Mouse (Mus musculus) intestine, postnatal 0 days (tissue): ENCODE results near the gene Slc25a10. TPM values are rescaled to one million over a fixed set of nuclear protein-coding genes. Genes with fewer than 3 reads are reported as not detected.
A peak's percentile ranks its signal among the peaks of the same experiment; 100 is the strongest.

Experiments used
- ATAC-seq: fragments of 200-750 bp; cut with Nextera tagmentation; 2 replicates; pipeline ENCODE4 v1.8.0; 2017; ENCODE audit warnings: mild to moderate bottlenecking, moderate TSS enrichment, moderate library complexity
- H3K27ac ChIP-seq: fragments of 300-500 bp; sonication (generic); 2 replicates; pipeline ENCODE4 v1.5.1; 2014; ENCODE audit warnings: mild to moderate bottlenecking, low read depth, low read length, moderate library complexity
- H3K27me3 ChIP-seq: fragments of 300-500 bp; sonication (generic); replicated peaks from 2 replicates; pipeline ENCODE4 v1.6.1; 2014; ENCODE audit warnings: low read length, mixed read lengths; ENCODE audit not compliant: control insufficient read depth, insufficient read depth
- H3K36me3 ChIP-seq: fragments of 300-500 bp; sonication (generic); 2 replicates; pipeline ENCODE4 v1.6.1; 2014; ENCODE audit warnings: mild to moderate bottlenecking, moderate library complexity; ENCODE audit not compliant: control insufficient read depth, insufficient read depth
- H3K4me1 ChIP-seq: fragments of 300-500 bp; sonication (generic); replicated peaks from 2 replicates; pipeline ENCODE4 v1.6.1; 2014; ENCODE audit warnings: antibody characterized with exemption, low read length, mixed read lengths; ENCODE audit not compliant: control insufficient read depth, insufficient read depth
- H3K4me2 ChIP-seq: fragments of 300-500 bp; sonication (generic); replicated peaks from 2 replicates; pipeline ENCODE4 v1.6.1; 2014; ENCODE audit warnings: low read depth, mild to moderate bottlenecking, moderate library complexity
- H3K4me3 ChIP-seq: fragments of 300-500 bp; sonication (generic); 2 replicates; pipeline ENCODE4 v1.5.1; 2014; ENCODE audit warnings: low read depth, low read length
- H3K9ac ChIP-seq: fragments of 300-500 bp; sonication (generic); 2 replicates; pipeline ENCODE4 v1.6.1; 2014; ENCODE audit warnings: mild to moderate bottlenecking, low read depth, low read length
- H3K9me3 ChIP-seq: fragments of 300-500 bp; sonication (generic); 2 replicates; pipeline ENCODE4 v1.6.1; 2016; ENCODE audit warnings: mixed run types; ENCODE audit not compliant: control insufficient read depth
- CTCF ChIP-seq: sonication (generic); IDR thresholded peaks from 2 replicates; pipeline ENCODE4 v1.5.1; 2016; ENCODE audit warnings: low read depth, mild to moderate bottlenecking, control low read depth, antibody characterized with exemption, moderate library complexity
- WGBS: fragments of 180-500 bp; shearing (Covaris S2); extraction: QIAGEN DNeasy Blood & Tissue Kit; methylation state at CpG from one replicate; pipeline ENCODE4 v1.1.7; 2014; 5-methylcytosine and 5-hydroxymethylcytosine counted together
- polyA plus RNA-seq: library from polyadenylated mRNA; unstranded; fragments of >200 nt; fragmentation: Nextera tagmentation; extraction: Ambion mirVana; gene quantifications from 2 replicates; pipeline ENCODE4 v1.2.1, GENCODE M21; 2015

The Slc25a10 gene
- polyA plus RNA-seq, 1 experiment from 2014 or later: 139 TPM

DNA sequence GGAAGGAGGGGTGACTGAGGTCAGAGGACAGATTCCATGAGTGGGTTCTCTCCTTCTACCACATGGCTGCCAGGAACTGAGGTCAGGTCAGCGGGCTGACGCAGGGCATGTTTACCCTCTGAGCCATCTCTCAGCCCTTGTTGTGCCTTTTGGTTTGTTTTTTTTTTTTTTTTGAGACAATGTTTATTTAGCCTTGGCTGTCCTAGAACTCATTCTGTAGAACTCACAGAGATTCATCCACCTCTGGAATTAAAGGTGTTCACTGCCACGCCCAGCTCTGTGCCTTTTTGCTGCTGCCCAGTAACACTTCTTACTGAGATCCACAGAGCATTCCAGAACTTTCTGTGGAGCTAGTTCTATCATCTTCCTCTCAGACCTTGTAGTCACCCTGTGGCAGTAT, 14.0 kb downstream of the Slc25a10 start:
- Histone ChIP-seq H3K27ac (no peak overlapping the region), H3K4me1 (peaks cover 4% of the 10 kb centered on the region; the same call in 1 of the 2 replicates), H3K4me3 (no peak overlapping the region), H3K9ac (no peak overlapping the region), H3K9me3 (no peaks in the 10 kb centered on the region), H3K36me3 (no peaks in the 10 kb centered on the region), H3K4me2 (no peak overlapping the region), H3K27me3 (no peaks in the 10 kb centered on the region)
- no peak for TF ChIP-seq CTCF
- 82% methylated on average over 3 of the region's 3 CpGs for WGBS
- no peak for ATAC-seq

DNA sequence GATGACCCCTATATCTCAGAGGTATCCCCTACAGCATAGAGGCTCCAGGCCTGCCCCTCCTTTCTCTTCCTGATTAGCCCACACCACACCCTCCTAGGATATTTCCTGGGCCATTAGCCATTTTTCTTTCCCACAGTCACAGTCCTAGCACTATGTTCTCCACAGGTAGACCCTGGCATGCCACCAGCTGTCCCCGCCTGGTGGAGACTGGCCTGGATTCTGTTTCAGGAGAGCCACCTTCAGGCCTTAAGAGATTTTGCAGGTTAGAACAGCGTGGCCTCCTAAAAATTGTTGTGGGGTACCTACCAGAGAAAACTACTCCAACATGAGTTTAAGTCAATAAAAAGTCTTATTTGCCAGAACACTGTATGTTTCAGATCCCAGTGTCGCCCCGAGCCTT, 15.3 kb downstream of the Slc25a10 start:
- WGBS: 29% methylated on average over 4 of the region's 4 CpGs

DNA sequence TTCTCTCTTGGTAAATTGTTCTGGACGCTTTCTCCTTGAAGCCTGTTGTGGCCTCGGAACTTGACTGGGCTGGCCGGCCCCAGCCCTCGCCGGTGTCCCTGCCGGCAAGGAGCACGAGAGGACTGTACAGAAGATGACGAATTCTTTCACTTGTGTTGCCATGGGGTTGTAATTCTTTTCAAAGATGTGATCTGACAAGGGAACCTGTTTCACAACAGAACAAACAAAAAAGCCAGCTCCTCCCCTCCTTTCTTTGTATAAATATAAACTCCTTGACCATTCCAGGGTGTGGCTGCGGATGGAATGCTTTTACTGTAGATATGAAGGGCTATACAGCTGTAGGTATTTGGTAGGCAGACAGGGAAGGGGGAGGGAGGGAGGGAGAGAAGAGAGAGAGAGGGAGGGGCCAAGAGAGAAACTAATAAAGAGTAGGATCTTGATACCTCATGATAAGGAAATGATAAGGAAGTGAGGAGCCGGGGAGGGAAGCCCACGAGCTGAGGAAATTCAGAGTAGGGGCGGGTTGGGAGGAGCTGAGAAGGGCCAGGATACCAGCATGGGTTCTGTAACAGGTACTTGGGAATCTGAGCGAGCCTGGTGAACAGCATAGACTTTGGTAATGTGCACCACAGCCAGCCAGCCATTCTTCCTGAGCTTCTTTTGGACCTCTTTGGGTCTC, 16.1 kb downstream of the Slc25a10 start:
- TF ChIP-seq CTCF: no peak
- peaks cover 4% of the 10 kb centered on the region; the same call in 1 of the 2 replicates for H3K4me1 ChIP-seq
- H3K4me3 ChIP-seq: no peak overlapping the region
- ATAC-seq: peak; percentile 73
- no peak overlapping the region for H3K9ac ChIP-seq
- H3K4me2 ChIP-seq: peak overlapping the region; percentile 35; the same call in 1 of the 2 replicates
- no peaks in the 10 kb centered on the region for H3K27me3 ChIP-seq
- H3K27ac ChIP-seq: peak overlapping the region; percentile 54
- no peaks in the 10 kb centered on the region for H3K9me3 ChIP-seq
- 41% methylated on average over 13 of the region's 13 CpGs for WGBS
- no peaks in the 10 kb centered on the region for H3K36me3 ChIP-seq

More for the DNA sequence above, 15.3 kb downstream of the Slc25a10 start:
- Histone ChIP-seq H3K4me3 (no peak overlapping the region), H3K4me1 (peaks cover 4% of the 10 kb centered on the region; the same call in 1 of the 2 replicates), H3K4me2 (0 out of 2 replicates have a peak overlapping the region, but pooled peaks have one; percentile 35), H3K27ac (0 out of 2 replicates have a peak overlapping the region, but pooled peaks have one; percentile 35), H3K9ac (no peak overlapping the region; the same call in 1 of the 2 replicates), H3K27me3 (no peaks in the 10 kb centered on the region), H3K36me3 (no peaks in the 10 kb centered on the region), H3K9me3 (no peaks in the 10 kb centered on the region)
- peak; percentile 16; the same call in 1 of the 2 replicates for ATAC-seq
- peak; percentile 70 for TF ChIP-seq CTCF

DNA sequence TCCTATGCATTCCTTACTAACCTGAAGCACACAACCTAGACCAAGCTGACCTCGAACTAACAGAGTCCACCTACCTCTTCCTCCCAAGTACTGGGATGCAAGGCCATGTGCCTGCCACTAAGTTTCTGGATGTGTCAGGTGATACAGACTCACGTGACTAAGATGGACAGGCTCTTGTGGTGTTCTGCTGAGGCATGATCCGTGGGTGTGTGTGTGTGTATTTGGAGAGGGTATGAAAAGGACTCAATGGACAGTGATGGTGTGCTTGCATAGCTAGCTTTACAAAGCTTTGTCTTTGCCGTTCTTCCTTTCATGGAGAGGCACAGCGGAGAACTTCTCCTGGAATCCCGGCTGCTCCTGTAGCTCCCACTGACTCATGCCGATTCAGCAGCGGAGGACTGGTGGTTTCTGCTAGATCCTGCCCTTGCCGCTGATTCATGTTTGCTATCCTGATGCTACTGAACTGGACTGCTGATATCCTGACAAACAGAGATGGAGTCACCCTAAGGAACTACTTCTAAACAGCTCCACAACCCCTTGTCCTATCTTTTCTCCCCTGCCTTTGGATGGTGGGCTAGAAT, 16.7 kb downstream of the Slc25a10 start:
- Histone ChIP-seq H3K4me1 (peaks cover 4% of the 10 kb centered on the region; the same call in 1 of the 2 replicates), H3K27me3 (no peaks in the 10 kb centered on the region), H3K4me3 (no peak overlapping the region), H3K27ac (peak overlapping the region; percentile 54; the same call in 1 of the 2 replicates), H3K9me3 (no peaks in the 10 kb centered on the region), H3K4me2 (no peak overlapping the region), H3K9ac (no peak overlapping the region), H3K36me3 (no peaks in the 10 kb centered on the region)
- WGBS: 63% methylated on average over 9 of the region's 9 CpGs
- no peak for TF ChIP-seq CTCF
- no peak for ATAC-seq

GRCm38 (mm10) chr11:120509940-120510339, 18.3 kb downstream of the Slc25a10 start:
- WGBS: 15% methylated on average over 4 of the region's 4 CpGs
- TF ChIP-seq CTCF: no peak
- Histone ChIP-seq H3K27ac (peak overlapping the region; percentile 91), H3K27me3 (no peaks in the 10 kb centered on the region), H3K9me3 (no peaks in the 10 kb centered on the region), H3K4me2 (peak overlapping the region; percentile 49), H3K9ac (peak overlapping the region; percentile 50; the same call in 1 of the 2 replicates), H3K36me3 (no peaks in the 10 kb centered on the region), H3K4me1 (peaks cover 4% of the 10 kb centered on the region; the same call in 1 of the 2 replicates), H3K4me3 (peak overlapping the region; percentile 20; the same call in 1 of the 2 replicates)
- ATAC-seq: peak; percentile 61

- 8% methylated on average over 16 of the region's 16 CpGs for WGBS
- TF ChIP-seq CTCF: no peak
- no peak for ATAC-seq
These were observed 18.9 kb downstream of the Slc25a10 start for GRCm38 (mm10) chr11:120510375-120511030.

More at GRCm38 (mm10) chr11:120510375-120511030, 18.9 kb downstream of the Slc25a10 start:
- peak overlapping the region; percentile 20; the same call in 1 of the 2 replicates for H3K4me3 ChIP-seq
- H3K9me3 ChIP-seq: no peaks in the 10 kb centered on the region
- H3K36me3 ChIP-seq: no peaks in the 10 kb centered on the region
- H3K9ac ChIP-seq: peak overlapping the region; percentile 50
- H3K4me2 ChIP-seq: peak overlapping the region; percentile 49
- peak overlapping the region; percentile 91 for H3K27ac ChIP-seq
- H3K4me1 ChIP-seq: peaks cover 4% of the 10 kb centered on the region; the same call in 1 of the 2 replicates
- H3K27me3 ChIP-seq: no peaks in the 10 kb centered on the region
